Mouse (Mus musculus) liver, embryonic 14 days (tissue): ENCODE results near the gene Ndufb8. TPM values are rescaled to one million over a fixed set of nuclear protein-coding genes. Genes with fewer than 3 reads are reported as not detected.

Source experiments
- polyA plus RNA-seq: library from polyadenylated mRNA; depleted of rRNA; stranded (reverse); fragments of >200 nt; gene quantifications from 2 replicates; pipeline ENCODE4 v1.2.3, GENCODE M21; 2012; rRNA removed

Ndufb8 gene
- 203 and 207 TPM in 2 replicates for polyA plus RNA-seq

DNA sequence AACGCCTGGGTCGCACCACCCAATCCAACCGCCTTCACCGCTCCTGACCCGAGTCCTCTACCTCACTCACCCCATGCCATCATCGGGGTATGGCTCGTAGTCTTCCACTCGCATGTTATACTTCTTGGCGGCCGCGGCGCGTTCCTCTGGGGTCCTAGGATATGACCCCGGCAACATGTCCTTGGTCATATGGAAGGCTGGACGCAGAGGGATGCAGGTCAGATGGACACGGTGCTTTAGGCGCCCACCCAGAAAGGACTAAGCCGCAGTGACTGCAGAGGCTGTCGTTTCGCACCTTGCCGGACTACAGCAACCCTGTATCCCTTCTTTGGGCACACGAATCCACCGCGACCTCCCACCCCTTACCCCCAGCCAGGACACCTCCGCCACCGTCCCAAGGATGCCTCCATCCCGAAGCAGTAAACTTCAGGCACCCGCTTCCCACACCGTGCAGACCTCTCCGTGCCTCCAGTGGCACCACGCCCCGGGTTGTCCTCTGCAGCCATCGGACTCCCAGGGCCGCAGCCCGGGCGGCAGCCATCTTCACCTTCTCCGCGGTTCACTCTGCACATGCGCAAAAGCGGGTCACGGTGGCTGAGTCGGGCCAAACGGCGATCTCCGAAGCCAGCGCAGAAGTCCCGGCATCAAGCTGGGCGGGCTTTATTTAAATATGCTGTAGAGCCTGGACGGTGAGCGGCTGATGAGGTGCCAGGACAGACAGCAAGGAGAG is at the start of gene Ndufb8:
TSS of gene Ndufb8 (minus strand) at position 580 of the 730 bp plus-strand sequence.

GRCm38 (mm10) chr19:44562652-44563206 is 7.5 kb upstream of the Ndufb8 start, which contains the start of gene Hif1an:
Hif1an (plus strand) TSS chr19:44562850.

GRCm38 (mm10) chr19:44552731-44553130 is 2.5 kb downstream of the Ndufb8 start, which contains the start of gene Gm20538:
Gm20538 (minus strand) TSS chr19:44552831.

GRCm38 (mm10) chr19:44545321-44546041 is 9.8 kb downstream of the Ndufb8 start, which contains the start of gene Sec31b:
Sec31b (minus strand) TSS chr19:44545864.

Other genes with a start within 250 kb of the Ndufb8 start
- gene Scd4, start 222.3 kb downstream of the Ndufb8 start, polyA plus RNA-seq, result 0.06 and 0.07 TPM in 2 replicates
- 21.0 and 23.2 TPM in 2 replicates for gene Scd1, start 147.6 kb downstream of the Ndufb8 start, polyA plus RNA-seq
- gene Wnt8b, start 62.0 kb downstream of the Ndufb8 start, polyA plus RNA-seq, result not detected in 2 replicates
- 0.46 and 0.52 TPM in 2 replicates for gene Sec31b, start 9.6 kb downstream of the Ndufb8 start, polyA plus RNA-seq
- gene Gm20538, start 2.6 kb downstream of the Ndufb8 start, polyA plus RNA-seq, result not detected in 2 replicates
- gene Hif1an, start 7.4 kb upstream of the Ndufb8 start, polyA plus RNA-seq, result 6.6 and 7.4 TPM in 2 replicates
- gene Pax2, start 200.6 kb upstream of the Ndufb8 start, polyA plus RNA-seq, result not detected in 2 replicates